Mouse (Mus musculus): ENCODE results near the gene Mepe.

The Mepe gene

GRCm38 (mm10) chr5:104325029-104325428 is at the start of gene Mepe:
TSS of gene Mepe (plus strand) at chr5:104325329.
- no peak for DNase-seq

- DNase-seq, result no peak
Observed at GRCm38 (mm10) chr5:104294201-104294600, 30.9 kb upstream of the Mepe start.

GRCm38 (mm10) chr5:104298994-104299393 is 26.1 kb upstream of the Mepe start, which contains the start of gene Ibsp:
TSS of gene Ibsp (plus strand) at chr5:104299171.
- DNase-seq, result no peak

- no peak for DNase-seq
Observed at GRCm38 (mm10) chr5:104314073-104314472, 11.1 kb upstream of the Mepe start.

- DNase-seq, result no peak
Observed at GRCm38 (mm10) chr5:104326884-104327283, 1.8 kb downstream of the Mepe start.

GRCm38 (mm10) chr5:104327389-104327788 is 2.3 kb downstream of the Mepe start:
- DNase-seq, result no peak

- no peak for DNase-seq
Observed at GRCm38 (mm10) chr5:104327876-104328275, 2.7 kb downstream of the Mepe start.

GRCm38 (mm10) chr5:104328317-104328850 is 3.3 kb downstream of the Mepe start:
- DNase-seq, result no peak

- DNase-seq, result no peak
Observed at GRCm38 (mm10) chr5:104329381-104329780, 4.3 kb downstream of the Mepe start.

GRCm38 (mm10) chr5:104330088-104330487 is 5.0 kb downstream of the Mepe start:
- no peak for DNase-seq

GRCm38 (mm10) chr5:104332296-104332695 is 7.2 kb downstream of the Mepe start:
- no peak for DNase-seq

- peak; percentile 26 to 34 for DNase-seq
Observed at GRCm38 (mm10) chr5:104333231-104333640, 8.1 kb downstream of the Mepe start.

- no peak for DNase-seq
Observed at GRCm38 (mm10) chr5:104333643-104334042, 8.5 kb downstream of the Mepe start.

- no peak for DNase-seq
Observed at GRCm38 (mm10) chr5:104334516-104334915, 9.4 kb downstream of the Mepe start.

GRCm38 (mm10) chr5:104335962-104336361 is 10.8 kb downstream of the Mepe start:
- DNase-seq, result no peak

- DNase-seq, result no peak
Observed at GRCm38 (mm10) chr5:104337491-104337890, 12.4 kb downstream of the Mepe start.

- no peak for DNase-seq
Observed at GRCm38 (mm10) chr5:104339009-104339408, 13.9 kb downstream of the Mepe start.

GRCm38 (mm10) chr5:104339706-104340512 is 14.8 kb downstream of the Mepe start:
- DNase-seq, result peak in 1 of 2 experiments; percentile 23

GRCm38 (mm10) chr5:104340513-104340829 is 15.3 kb downstream of the Mepe start:
- DNase-seq, result no peak

- DNase-seq, result no peak
Observed at GRCm38 (mm10) chr5:104342881-104343280, 17.8 kb downstream of the Mepe start.

GRCm38 (mm10) chr5:104344526-104345240 is 19.6 kb downstream of the Mepe start:
- no peak for DNase-seq

- DNase-seq, result no peak
Observed at GRCm38 (mm10) chr5:104345241-104345630, 20.1 kb downstream of the Mepe start.

GRCm38 (mm10) chr5:104351041-104351440 is 25.9 kb downstream of the Mepe start:
- DNase-seq, result no peak

- no peak for DNase-seq
Observed at GRCm38 (mm10) chr5:104351874-104352273, 26.7 kb downstream of the Mepe start.
